Mouse (Mus musculus) ovary, postnatal 36 days (tissue): ENCODE results near the gene Cxcl15.

ENCODE experiments used
- DNase-seq: peaks from one replicate; pipeline ENCODE4 v3.0.0; 2022; ENCODE audit warnings: low spot score, mixed read lengths

Gene Cxcl15

GRCm38 (mm10) chr5:90794195-90794625 lies at the start of gene Cxcl15:
Gene Cxcl15 (plus strand): TSS chr5:90794534.
- no peak for DNase-seq

- DNase-seq, result no peak
Observed at GRCm38 (mm10) chr5:90753934-90754333, 40.4 kb upstream of the Cxcl15 start.

GRCm38 (mm10) chr5:90758020-90758605 lies 36.2 kb upstream of the Cxcl15 start:
- DNase-seq, result peak; percentile 14

GRCm38 (mm10) chr5:90759077-90760065 lies 35.0 kb upstream of the Cxcl15 start, which contains the start of gene Cxcl5:
Gene Cxcl5 (plus strand): TSS chr5:90759360.
- peak; percentile 33 for DNase-seq

- no peak for DNase-seq
Observed at GRCm38 (mm10) chr5:90760303-90760702, 34.0 kb upstream of the Cxcl15 start.

- DNase-seq, result no peak
Observed at GRCm38 (mm10) chr5:90760844-90761243, 33.5 kb upstream of the Cxcl15 start.

GRCm38 (mm10) chr5:90761834-90762233 lies 32.5 kb upstream of the Cxcl15 start:
- DNase-seq, result no peak

GRCm38 (mm10) chr5:90763912-90764665 lies 30.2 kb upstream of the Cxcl15 start:
- no peak for DNase-seq

- DNase-seq, result no peak
Observed at GRCm38 (mm10) chr5:90765821-90766606, 28.3 kb upstream of the Cxcl15 start.

GRCm38 (mm10) chr5:90768218-90768617 lies 26.1 kb upstream of the Cxcl15 start, which contains the start of gene Ppbp:
Gene Ppbp (plus strand): TSS chr5:90768518.
- DNase-seq, result no peak

GRCm38 (mm10) chr5:90771369-90771768 lies 23.0 kb upstream of the Cxcl15 start:
- no peak for DNase-seq

- DNase-seq, result no peak
Observed at GRCm38 (mm10) chr5:90771880-90772653, 22.3 kb upstream of the Cxcl15 start, which contains the start of gene Pf4. Gene Pf4 (plus strand): TSS chr5:90772435.

- DNase-seq, result no peak
Observed at GRCm38 (mm10) chr5:90775562-90775961, 18.8 kb upstream of the Cxcl15 start.

GRCm38 (mm10) chr5:90777621-90778020 lies 16.7 kb upstream of the Cxcl15 start:
- no peak for DNase-seq

- no peak for DNase-seq
Observed at GRCm38 (mm10) chr5:90778856-90779255, 15.5 kb upstream of the Cxcl15 start.

- DNase-seq, result no peak
Observed at GRCm38 (mm10) chr5:90783697-90784096, 10.6 kb upstream of the Cxcl15 start.

- peak; percentile 46 for DNase-seq
Observed at GRCm38 (mm10) chr5:90785659-90786588, 8.4 kb upstream of the Cxcl15 start, which contains the start of gene Cxcl3. Gene Cxcl3 (plus strand): TSS chr5:90786103.

- no peak for DNase-seq
Observed at GRCm38 (mm10) chr5:90788114-90788513, 6.2 kb upstream of the Cxcl15 start.
